Mouse (Mus musculus) liver, embryonic 11.5 days (tissue): ENCODE data around the gene Cant1. TPM values are rescaled to one million over a fixed set of nuclear protein-coding genes. Genes with fewer than 3 reads are reported as not detected.
"Not testable (repeated sequence)": the region's sequence is repeated elsewhere in the genome, so short reads cannot be mapped to it uniquely, and the experiment has no call there.

Experiments
- ATAC-seq: fragments of 200-750 bp; cut with Nextera tagmentation; replicated peaks from 2 replicates; pipeline ENCODE4 v1.8.0; 2017; ENCODE audit warnings: moderate number of reproducible peaks, mild to moderate bottlenecking, moderate TSS enrichment, moderate library complexity; ENCODE audit not compliant: low FRiP score
- DNase-seq: peaks from one replicate; pipeline ENCODE4 v3.0.0-alpha.2; 2017; ENCODE audit warnings: low spot score
- H3K27ac ChIP-seq: fragments of 300-500 bp; sonication (generic); 2 replicates; pipeline ENCODE4 v1.5.1; 2014; ENCODE audit warnings: mild to moderate bottlenecking, low read depth, low read length, control low read depth
- H3K27me3 ChIP-seq: fragments of 300-500 bp; sonication (generic); replicated peaks from 2 replicates; pipeline ENCODE4 v1.6.1; 2014; ENCODE audit warnings: low read length, mixed read lengths; ENCODE audit not compliant: control insufficient read depth, insufficient read depth
- H3K36me3 ChIP-seq: fragments of 300-500 bp; sonication (generic); 2 replicates; pipeline ENCODE4 v1.6.1; 2014; ENCODE audit warnings: mild to moderate bottlenecking, low read length, moderate library complexity, mixed read lengths; ENCODE audit not compliant: control insufficient read depth, insufficient read depth
- H3K4me1 ChIP-seq: fragments of 300-500 bp; sonication (generic); replicated peaks from 2 replicates; pipeline ENCODE4 v1.6.1; 2014; ENCODE audit warnings: low read length, mixed read lengths; ENCODE audit not compliant: control insufficient read depth, insufficient read depth
- H3K4me2 ChIP-seq: fragments of 300-500 bp; sonication (generic); 2 replicates; pipeline ENCODE4 v1.6.1; 2014; ENCODE audit warnings: mild to moderate bottlenecking, control low read depth, moderate library complexity
- H3K4me3 ChIP-seq: fragments of 300-500 bp; sonication (generic); 2 replicates; pipeline ENCODE4 v1.5.1; 2014; ENCODE audit warnings: low read depth, low read length, control low read depth
- H3K9ac ChIP-seq: fragments of 300-500 bp; sonication (generic); 2 replicates; pipeline ENCODE4 v1.6.1; 2014; ENCODE audit warnings: low read depth, low read length, control low read depth
- H3K9me3 ChIP-seq: fragments of 300-500 bp; sonication (generic); 2 replicates; pipeline ENCODE4 v1.6.1; 2016; ENCODE audit warnings: low read length, inconsistent platforms, mixed read lengths; ENCODE audit not compliant: control insufficient read depth
- WGBS: fragments of 180-500 bp; shearing (Covaris S2); extraction: QIAGEN DNeasy Blood & Tissue Kit; methylation state at CpG from one replicate; pipeline ENCODE4 v1.1.7; 2014; 5-methylcytosine and 5-hydroxymethylcytosine counted together
- polyA plus RNA-seq: library from polyadenylated mRNA; unstranded; fragments of >200 nt; fragmentation: Nextera tagmentation; extraction: Ambion mirVana; gene quantifications from 2 replicates; pipeline ENCODE4 v1.2.1, GENCODE M21; 2014

Gene Cant1
- polyA plus RNA-seq, 1 experiment from 2014 or later, result 21.1 TPM

DNA sequence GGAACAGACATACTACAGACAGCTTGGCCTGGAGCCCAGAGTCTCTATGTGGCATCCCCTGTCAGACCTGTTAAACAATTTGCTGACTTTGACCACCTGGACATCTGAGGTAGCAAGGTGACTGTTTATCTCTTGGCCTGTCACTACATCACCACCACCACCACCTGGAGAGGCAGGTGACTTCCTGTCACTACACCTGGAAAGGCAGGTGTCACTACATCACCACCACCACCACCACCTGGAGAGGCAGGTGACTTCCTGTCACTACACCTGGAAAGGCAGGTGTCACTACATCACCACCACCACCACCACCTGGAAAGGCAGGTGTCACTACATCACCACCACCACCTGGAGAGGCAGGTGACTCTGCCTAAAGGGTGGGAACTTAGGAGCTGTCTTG lies 42.6 kb downstream of the Cant1 start:
- not testable (repeated sequence) for H3K36me3 ChIP-seq, ATAC-seq, H3K9me3 ChIP-seq, H3K4me2 ChIP-seq, DNase-seq, H3K4me3 ChIP-seq, H3K4me1 ChIP-seq, H3K27me3 ChIP-seq, H3K9ac ChIP-seq, H3K27ac ChIP-seq

DNA sequence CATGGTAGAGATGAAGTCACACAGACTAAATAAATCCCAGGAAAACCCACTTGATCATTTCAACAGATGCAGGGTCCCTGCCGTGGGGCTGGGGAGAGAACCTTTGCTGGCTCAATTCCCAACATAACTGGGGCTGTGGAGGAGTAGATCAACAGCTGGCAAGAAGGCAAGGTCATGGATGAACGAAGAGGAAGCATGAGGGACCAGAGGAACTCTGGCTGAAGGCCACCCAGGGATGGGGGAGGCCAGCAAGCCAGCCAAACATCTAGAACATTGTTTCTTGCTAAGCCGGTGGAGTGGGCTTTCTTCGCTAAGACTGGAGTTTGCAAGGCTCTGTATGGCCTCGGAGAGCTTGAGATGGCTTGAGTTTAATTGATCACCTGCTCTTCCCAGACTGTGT lies 43.0 kb downstream of the Cant1 start:
- Histone ChIP-seq H3K9me3 (no peaks in the 10 kb centered on the region), H3K4me1 (no peaks in the 10 kb centered on the region), H3K27ac (no peak overlapping the region), H3K27me3 (no peaks in the 10 kb centered on the region; the same call in 1 of the 2 replicates), H3K36me3 (no peaks in the 10 kb centered on the region), H3K4me3 (no peak overlapping the region), H3K9ac (no peak overlapping the region), H3K4me2 (no peak overlapping the region)
- no peak for ATAC-seq
- WGBS, result 73% methylated on average over 5 of the region's 5 CpGs
- no peak for DNase-seq

DNA sequence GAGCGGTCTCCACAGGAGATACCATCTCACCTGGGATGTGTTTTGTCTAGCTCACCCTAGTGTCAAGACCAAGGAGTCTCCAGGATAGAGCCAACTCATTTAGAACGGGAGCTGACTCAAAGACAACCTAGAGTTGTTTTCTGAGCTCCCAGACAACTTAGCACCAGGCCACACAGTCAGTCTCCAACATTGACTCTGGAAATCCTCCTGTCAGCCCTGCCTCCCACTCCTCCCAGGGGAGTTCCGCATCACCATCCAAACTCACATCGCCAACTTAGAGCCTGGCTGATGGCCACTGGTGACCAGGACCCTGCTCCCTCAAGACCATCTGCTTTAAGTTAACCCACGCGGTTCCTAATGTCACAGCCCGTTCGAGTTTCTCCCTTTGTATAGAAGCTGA lies 43.4 kb downstream of the Cant1 start:
- Histone ChIP-seq H3K9ac (no peak overlapping the region), H3K36me3 (no peaks in the 10 kb centered on the region), H3K27ac (no peak overlapping the region), H3K9me3 (no peaks in the 10 kb centered on the region), H3K27me3 (no peaks in the 10 kb centered on the region; the same call in 1 of the 2 replicates), H3K4me2 (no peak overlapping the region), H3K4me1 (no peaks in the 10 kb centered on the region), H3K4me3 (no peak overlapping the region)
- 83% methylated on average over 8 of the region's 8 CpGs for WGBS
- ATAC-seq (no peak), DNase-seq (no peak)

DNA sequence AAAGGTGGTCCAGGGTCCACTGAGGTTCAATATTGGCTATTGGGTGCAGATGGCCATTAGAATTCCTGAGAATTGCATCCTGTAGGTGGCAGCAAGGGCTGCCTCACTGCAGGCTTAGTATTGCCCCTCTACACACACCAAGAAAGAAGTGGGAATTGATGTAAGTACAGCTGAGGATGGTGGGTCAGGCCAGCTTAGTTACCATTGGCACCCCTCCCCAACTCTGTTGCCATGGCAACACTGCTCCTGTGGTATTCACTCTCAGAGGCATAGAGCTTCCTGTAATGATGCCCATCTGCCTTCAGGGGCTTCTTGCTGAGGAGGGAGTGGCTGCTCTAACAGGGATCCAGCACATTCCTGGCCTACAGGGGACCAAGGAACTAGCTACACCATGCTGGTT lies 43.9 kb downstream of the Cant1 start:
- no peaks in the 10 kb centered on the region for H3K4me1 ChIP-seq
- no peak for ATAC-seq

DNA sequence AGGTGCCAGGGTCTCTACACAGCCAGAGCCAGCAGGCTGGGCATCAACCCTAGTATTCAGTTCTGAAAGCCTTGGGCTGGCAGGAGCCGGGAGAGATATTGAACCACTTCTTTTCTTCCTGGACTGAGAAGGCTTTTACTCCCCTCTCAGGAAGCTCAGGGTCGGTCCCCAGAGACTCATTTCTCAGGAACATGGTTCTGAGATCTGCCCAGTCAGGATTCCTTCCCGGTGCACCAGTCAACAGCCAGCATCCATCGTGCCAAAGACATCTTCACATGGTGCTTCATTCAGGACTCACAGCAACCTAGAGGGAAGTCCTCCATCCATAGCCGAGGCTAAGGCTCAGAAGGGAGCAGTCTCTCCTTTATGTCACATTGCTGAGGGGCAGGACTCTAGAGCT lies 44.4 kb downstream of the Cant1 start:
- 63% methylated on average over 5 of the region's 5 CpGs for WGBS
- Histone ChIP-seq H3K27ac (no peak overlapping the region), H3K4me2 (no peak overlapping the region), H3K9me3 (no peaks in the 10 kb centered on the region), H3K4me1 (no peaks in the 10 kb centered on the region), H3K36me3 (no peaks in the 10 kb centered on the region), H3K4me3 (no peak overlapping the region), H3K27me3 (no peaks in the 10 kb centered on the region; the same call in 1 of the 2 replicates), H3K9ac (no peak overlapping the region)
- ATAC-seq (no peak), DNase-seq (no peak)

More for the DNA sequence above, 43.9 kb downstream of the Cant1 start:
- Histone ChIP-seq H3K4me2 (no peak overlapping the region), H3K9me3 (no peaks in the 10 kb centered on the region), H3K27ac (no peak overlapping the region), H3K36me3 (no peaks in the 10 kb centered on the region), H3K27me3 (no peaks in the 10 kb centered on the region; the same call in 1 of the 2 replicates), H3K4me3 (no peak overlapping the region), H3K9ac (no peak overlapping the region)
- no peak for DNase-seq

DNA sequence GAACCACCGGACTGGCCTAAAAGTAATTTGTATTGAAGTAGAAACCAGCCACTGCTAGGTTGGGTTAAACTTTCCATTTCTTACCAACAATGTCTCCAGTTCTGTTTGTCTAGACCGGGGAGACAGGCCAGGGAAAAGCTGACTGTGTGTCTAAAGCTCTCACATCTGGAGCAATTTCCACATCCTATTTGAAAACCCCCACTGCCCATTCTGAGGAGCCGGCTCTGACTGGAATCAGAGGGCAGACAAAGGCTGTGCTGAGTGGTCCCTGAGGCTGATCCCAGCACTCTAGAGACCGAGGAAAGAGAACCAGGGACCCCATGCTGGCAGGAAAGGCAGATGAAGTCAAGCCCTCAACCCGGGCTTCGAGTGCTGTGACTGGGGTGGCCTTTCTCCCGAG lies 46.2 kb downstream of the Cant1 start:
- no peaks in the 10 kb centered on the region for H3K4me1 ChIP-seq
- no peaks in the 10 kb centered on the region; the same call in 1 of the 2 replicates for H3K27me3 ChIP-seq
- no peaks in the 10 kb centered on the region for H3K36me3 ChIP-seq
- H3K9ac ChIP-seq, result no peak overlapping the region
- H3K27ac ChIP-seq, result no peak overlapping the region
- H3K4me2 ChIP-seq, result no peak overlapping the region
- WGBS, result 63% methylated on average over 7 of the region's 7 CpGs
- no peak for DNase-seq
- ATAC-seq, result no peak
- no peaks in the 10 kb centered on the region for H3K9me3 ChIP-seq
- H3K4me3 ChIP-seq, result no peak overlapping the region

DNA sequence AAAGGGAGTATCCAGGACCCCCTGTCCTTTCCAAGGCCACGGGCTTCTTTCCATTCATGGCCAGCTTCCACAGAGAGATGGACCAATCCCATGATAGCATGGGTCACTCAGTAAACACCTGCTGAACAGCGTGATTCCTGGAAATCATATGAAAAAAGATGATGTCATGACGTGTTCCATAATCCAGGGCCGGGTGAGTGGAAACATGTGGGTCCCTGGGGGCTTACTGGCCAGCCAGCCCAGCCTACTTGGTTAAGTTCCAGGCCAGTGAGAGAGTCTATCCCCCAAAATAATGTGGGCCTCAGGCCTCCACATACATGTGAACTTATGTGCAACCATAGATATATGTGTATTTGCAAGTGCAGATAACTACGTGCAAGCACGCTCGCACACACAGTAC lies 47.0 kb downstream of the Cant1 start:
- H3K4me2 ChIP-seq, result no peak overlapping the region
- no peaks in the 10 kb centered on the region for H3K4me1 ChIP-seq
- no peaks in the 10 kb centered on the region for H3K36me3 ChIP-seq
- no peak overlapping the region for H3K4me3 ChIP-seq
- H3K27me3 ChIP-seq, result no peaks in the 10 kb centered on the region; the same call in 1 of the 2 replicates
- 79% methylated on average over 7 of the region's 7 CpGs for WGBS
- no peaks in the 10 kb centered on the region for H3K9me3 ChIP-seq
- H3K9ac ChIP-seq, result no peak overlapping the region
- DNase-seq (no peak), ATAC-seq (no peak)
- H3K27ac ChIP-seq, result no peak overlapping the region

DNA sequence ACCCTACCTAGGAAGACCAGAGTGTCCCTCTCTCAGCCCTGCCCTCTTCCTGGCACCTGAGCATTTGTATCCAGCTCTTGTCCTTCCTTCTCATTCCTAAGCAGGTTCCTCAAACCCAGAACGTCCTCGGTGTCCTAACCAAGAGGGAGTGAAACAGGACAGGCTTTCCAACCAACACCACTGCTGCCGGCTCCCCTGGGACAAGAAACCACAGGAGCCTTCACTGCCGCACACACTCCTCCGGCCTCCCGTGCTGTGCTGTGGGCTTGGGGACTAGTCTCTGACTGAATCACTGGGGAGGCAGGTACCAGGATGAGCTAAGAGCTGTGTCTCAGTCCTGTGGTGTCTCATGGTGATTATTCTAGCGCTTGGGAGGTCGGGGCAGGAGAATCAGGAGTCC lies 49.2 kb downstream of the Cant1 start:
- H3K4me2 ChIP-seq, result no peak overlapping the region
- no peaks in the 10 kb centered on the region for H3K9me3 ChIP-seq
- H3K9ac ChIP-seq, result no peak overlapping the region
- no peak for DNase-seq
- no peak for ATAC-seq
- H3K4me1 ChIP-seq, result no peaks in the 10 kb centered on the region
- H3K27me3 ChIP-seq, result no peaks in the 10 kb centered on the region
- H3K36me3 ChIP-seq, result no peaks in the 10 kb centered on the region
- no peak overlapping the region for H3K27ac ChIP-seq
- no peak overlapping the region for H3K4me3 ChIP-seq
- WGBS, result 62% methylated on average over 8 of the region's 8 CpGs

DNA sequence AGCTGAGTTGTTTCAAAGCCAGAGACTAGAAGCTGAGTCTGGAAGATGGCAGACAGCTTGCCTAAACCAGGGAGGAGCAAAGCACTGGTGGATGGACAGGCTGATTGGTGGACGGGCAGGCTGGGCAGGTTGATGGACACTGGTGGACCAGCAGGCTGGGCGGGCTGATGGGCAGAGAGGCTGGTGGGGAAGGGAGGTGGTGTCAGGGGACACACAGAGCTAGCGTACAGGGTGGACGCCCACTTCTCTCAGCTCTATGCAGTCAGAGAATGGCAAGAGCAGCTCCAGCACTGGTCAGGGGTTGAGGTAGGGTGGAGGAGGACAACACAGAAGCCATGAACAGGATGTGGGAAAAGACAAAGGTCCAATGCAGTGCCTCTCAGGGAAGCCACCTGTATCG lies 49.6 kb downstream of the Cant1 start:
- Histone ChIP-seq H3K27ac (no peak overlapping the region), H3K4me2 (no peak overlapping the region), H3K27me3 (no peaks in the 10 kb centered on the region), H3K4me3 (no peak overlapping the region), H3K9ac (no peak overlapping the region), H3K4me1 (no peaks in the 10 kb centered on the region), H3K9me3 (no peaks in the 10 kb centered on the region), H3K36me3 (no peaks in the 10 kb centered on the region)
- WGBS, result 73% methylated on average over 5 of the region's 5 CpGs
- ATAC-seq, result no peak
- no peak for DNase-seq
